8 mouse cellular contexts compared by ENCODE assay signal in genomic region chr17:12317954-12318651, GRCm38 (mm10). TPM values are rescaled to one million over a fixed set of nuclear protein-coding genes. Genes with fewer than 3 reads are reported as not detected.
DNase-seq lines count a peak whose midpoint lies in the region; ATAC-seq and TF ChIP-seq lines count a peak whose summit lies in the region.

No protein-coding gene starts in this region.

- DNase-seq in frontal cortex, postnatal 36 days (ENCODE audit: low spot score in 2 of 2), result peak; percentile 38 to 52
- DNase-seq in frontal cortex, postnatal 25 days (ENCODE audit: low spot score in 2 of 2), result no peak
- DNase-seq in 3T3-L1 (ENCODE audit: low read depth, low spot score), result peak; percentile 45
- DNase-seq in brain, adult 2 months (ENCODE audit: low read depth, low spot score), result peak; percentile 63
- peak; percentile 37 for DNase-seq in lung, postnatal 0 days (ENCODE audit: low spot score)
- peak; percentile 61 for DNase-seq in thymus, postnatal 0 days (ENCODE audit: low spot score)
- no peak for DNase-seq in gastrocnemius, postnatal 10 days

- no peaks in the 10 kb centered on the region for H3K27me3 ChIP-seq in heart, embryonic 16.5 days (ENCODE audit: control insufficient read depth, insufficient read depth, low read length)
- no peaks in the 10 kb centered on the region for H3K27me3 ChIP-seq in lung, postnatal 0 days (replicated peaks; ENCODE audit: insufficient read depth, low read length)

- H3K9ac ChIP-seq in heart, embryonic 16.5 days (ENCODE audit: low read length), result peak overlapping the region; percentile 96
- peak overlapping the region; percentile 73 for H3K9ac ChIP-seq in lung, postnatal 0 days (replicated peaks; ENCODE audit: low read depth)

- TF ChIP-seq EP300 in lung, postnatal 0 days (IDR thresholded peaks at IDR 0.05), result no peak

- peak; percentile 72 for ATAC-seq in heart, embryonic 16.5 days (replicated peaks; ENCODE audit: extremely low read depth, insufficient read depth, low FRiP score)
- peak; percentile 74 for ATAC-seq in lung, postnatal 0 days

- H3K4me3 ChIP-seq in heart, embryonic 16.5 days (ENCODE audit: low read length), result peak overlapping the region; percentile 93
- peak overlapping the region; percentile 98 for H3K4me3 ChIP-seq in lung, postnatal 0 days (ENCODE audit: low read depth, low read length)

- H3K27ac ChIP-seq in heart, embryonic 16.5 days (ENCODE audit: low read length), result peak overlapping the region; percentile 96
- peak overlapping the region; percentile 83 for H3K27ac ChIP-seq in lung, postnatal 0 days (ENCODE audit: low read length)

- TF ChIP-seq CTCF in lung, postnatal 0 days (IDR thresholded peaks at IDR 0.05), result no peak; the same call in 1 of the 2 replicates

- no peaks in the 10 kb centered on the region for H3K9me3 ChIP-seq in heart, embryonic 16.5 days (replicated peaks; ENCODE audit: control insufficient read depth, low read length)
- H3K9me3 ChIP-seq in lung, postnatal 0 days (ENCODE audit: low read length), result no peaks in the 10 kb centered on the region

- no peaks in the 10 kb centered on the region for H3K36me3 ChIP-seq in heart, embryonic 16.5 days (ENCODE audit: control insufficient read depth, insufficient read depth)
- H3K36me3 ChIP-seq in lung, postnatal 0 days (ENCODE audit: insufficient read depth, low read length), result no peaks in the 10 kb centered on the region

- H3K4me2 ChIP-seq in heart, embryonic 16.5 days (ENCODE audit: low read depth, low read length), result peak overlapping the region; percentile 68
- H3K4me2 ChIP-seq in lung, postnatal 0 days (replicated peaks; ENCODE audit: low read depth, low read length), result peak overlapping the region; percentile 87

- peaks cover 38% of the 10 kb centered on the region for H3K4me1 ChIP-seq in heart, embryonic 16.5 days (ENCODE audit: control insufficient read depth, insufficient read depth, low read length)
- no peaks in the 10 kb centered on the region for H3K4me1 ChIP-seq in lung, postnatal 0 days (ENCODE audit: insufficient read depth, low read depth, low read length)

- WGBS in heart, embryonic 16.5 days, result under 1% methylated on average over 56 of the region's 59 CpGs
- 0% methylated on average over 33 of the region's 59 CpGs for WGBS in lung, postnatal 0 days

RNA-seq across cellular contexts. Expression of gene Map3k4, which starts 0.5 kb away (rescaled TPM):
- 28.1 and 33.4 TPM in 2 replicates for polyA plus RNA-seq in heart, embryonic 16.5 days (2015; fragmentation: Nextera tagmentation; extraction: Ambion mirVana)
- polyA plus RNA-seq in lung, postnatal 0 days (2015; fragmentation: Nextera tagmentation; extraction: Ambion mirVana), result 32.5 and 35.4 TPM in 2 replicates
- polyA plus RNA-seq in thymus, postnatal 0 days (2015; fragmentation: Nextera tagmentation; extraction: Ambion mirVana), result 33.4 and 41.3 TPM in 2 replicates
- 10 to 100 TPM; 21.8 to 26.6 TPM for total RNA-seq in gastrocnemius, postnatal 10 days (2021)

Comparison
In these comparisons a context has a peak if more than half of its experiments do, and no peak if none do; other contexts are left out.
1. DNase-seq: peak in frontal cortex, postnatal 36 days (2 of 2), 3T3-L1 (single experiment), brain, adult 2 months (single experiment), lung, postnatal 0 days (single experiment) and thymus, postnatal 0 days (single experiment); none in frontal cortex, postnatal 25 days (0 of 2) and gastrocnemius, postnatal 10 days (single experiment).